Mouse (Mus musculus) forebrain, postnatal 0 days (tissue): ENCODE measurements around the gene Gm49318. TPM values are rescaled to one million over a fixed set of nuclear protein-coding genes. Genes with fewer than 3 reads are reported as not detected.

Source experiments
- ATAC-seq: fragments of 200-750 bp; cut with Nextera tagmentation; 2 replicates; pipeline ENCODE4 v1.8.0; 2017; ENCODE audit warnings: mild to moderate bottlenecking, moderate library complexity
- DNase-seq: peaks from one replicate; pipeline ENCODE4 v3.0.0-alpha.2; 2015
- H3K27ac ChIP-seq: fragments of 300-500 bp; sonication (generic); 2 replicates; pipeline ENCODE4 v1.5.1; 2014; ENCODE audit warnings: low read depth, mild to moderate bottlenecking, antibody characterized with exemption, low read length, moderate library complexity, mixed read lengths
- H3K27me3 ChIP-seq: fragments of 300-500 bp; sonication (generic); 2 replicates; pipeline ENCODE4 v1.6.1; 2014; ENCODE audit warnings: mild to moderate bottlenecking, low read length, mixed read lengths; ENCODE audit not compliant: insufficient read depth
- H3K36me3 ChIP-seq: fragments of 300-500 bp; sonication (generic); 2 replicates; pipeline ENCODE4 v1.6.1; 2014; ENCODE audit warnings: mild to moderate bottlenecking, moderate library complexity; ENCODE audit not compliant: insufficient read depth
- H3K4me1 ChIP-seq: fragments of 300-500 bp; sonication (generic); 2 replicates; pipeline ENCODE4 v1.6.1; 2014; ENCODE audit warnings: antibody characterized with exemption; ENCODE audit not compliant: insufficient read depth
- H3K4me2 ChIP-seq: fragments of 300-500 bp; sonication (generic); 2 replicates; pipeline ENCODE4 v1.6.1; 2014; ENCODE audit warnings: low read depth, mild to moderate bottlenecking, moderate library complexity
- H3K4me3 ChIP-seq: fragments of 300-500 bp; sonication (generic); 2 replicates; pipeline ENCODE4 v1.5.1; 2014; ENCODE audit warnings: low read depth, low read length, mixed read lengths
- H3K9ac ChIP-seq: fragments of 300-500 bp; sonication (generic); 2 replicates; pipeline ENCODE4 v1.6.1; 2014; ENCODE audit warnings: mild to moderate bottlenecking
- H3K9me3 ChIP-seq: fragments of 300-500 bp; sonication (generic); 2 replicates; pipeline ENCODE4 v1.6.1; 2016; ENCODE audit warnings: low read length
- CTCF ChIP-seq: sonication (generic); IDR thresholded peaks from 2 replicates; pipeline ENCODE4 v1.5.1; 2016; ENCODE audit warnings: antibody characterized with exemption, control low read depth, low read depth
- WGBS: fragments of 180-500 bp; shearing (Covaris S2); extraction: QIAGEN DNeasy Blood & Tissue Kit; methylation state at CpG from one replicate; pipeline ENCODE4 v1.1.7; 2014; 5-methylcytosine and 5-hydroxymethylcytosine counted together
- polyA plus RNA-seq: library from polyadenylated mRNA; unstranded; fragments of >200 nt; fragmentation: Nextera tagmentation; extraction: Ambion mirVana; gene quantifications from 2 replicates; pipeline ENCODE4 v1.2.1, GENCODE M21; 2015
- total RNA-seq: library from RNA; depleted of rRNA; stranded (reverse); fragments of >200 nt; gene quantifications from 2 replicates; pipeline ENCODE4 v1.2.3, GENCODE M21; 2014

Gm49318 gene
- total and polyA plus RNA-seq, 2 experiments from 2014 or later = not detected

DNA sequence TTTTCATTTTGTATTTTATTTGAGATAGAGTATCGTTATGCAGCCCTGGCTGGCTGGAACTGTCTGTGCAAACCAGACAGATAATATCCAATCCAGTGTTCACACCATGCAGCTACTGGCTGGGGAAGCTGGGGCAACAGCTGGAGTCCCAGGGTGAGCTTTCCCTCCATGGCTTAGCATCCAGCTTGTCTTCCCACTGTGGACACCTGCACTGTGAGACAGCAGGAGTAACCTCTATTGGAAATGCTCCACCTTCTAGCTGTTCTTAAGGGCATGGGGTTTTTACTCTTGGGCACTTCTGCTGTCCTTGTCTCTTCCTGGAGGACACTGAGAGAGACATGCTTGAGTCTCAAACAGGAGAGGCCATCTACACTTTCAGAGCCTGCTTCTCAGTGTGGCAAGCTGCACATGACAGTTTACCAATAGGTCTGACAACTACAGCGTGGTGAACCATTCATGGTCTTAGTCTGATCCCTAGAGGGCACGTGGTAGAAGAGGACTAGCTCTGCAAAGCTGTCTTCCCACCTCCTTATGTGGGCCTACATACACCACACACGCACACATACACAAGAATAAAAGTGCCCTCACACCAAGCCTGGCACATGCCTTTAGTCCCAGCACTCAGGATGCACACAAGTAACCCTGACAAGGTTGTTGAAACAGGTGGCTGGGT, 1.0 kb downstream of the Gm49318 start:
- H3K4me2 ChIP-seq = peak overlapping the region; percentile 59
- H3K27me3 ChIP-seq = no peaks in the 10 kb centered on the region
- no peak for TF ChIP-seq CTCF
- no peak; the same call in 1 of the 2 replicates for ATAC-seq
- H3K36me3 ChIP-seq = peaks cover 53% of the 10 kb centered on the region
- peak overlapping the region; percentile 79 for H3K4me3 ChIP-seq
- peak overlapping the region; percentile 88 for H3K9ac ChIP-seq
- no peaks in the 10 kb centered on the region for H3K9me3 ChIP-seq
- H3K4me1 ChIP-seq = 0 out of 2 replicates have a peak, but pooled peaks cover 4% of the 10 kb centered on the region
- 59% methylated on average over 4 of the region's 4 CpGs for WGBS
- H3K27ac ChIP-seq = peak overlapping the region; percentile 96
- no peak for DNase-seq

DNA sequence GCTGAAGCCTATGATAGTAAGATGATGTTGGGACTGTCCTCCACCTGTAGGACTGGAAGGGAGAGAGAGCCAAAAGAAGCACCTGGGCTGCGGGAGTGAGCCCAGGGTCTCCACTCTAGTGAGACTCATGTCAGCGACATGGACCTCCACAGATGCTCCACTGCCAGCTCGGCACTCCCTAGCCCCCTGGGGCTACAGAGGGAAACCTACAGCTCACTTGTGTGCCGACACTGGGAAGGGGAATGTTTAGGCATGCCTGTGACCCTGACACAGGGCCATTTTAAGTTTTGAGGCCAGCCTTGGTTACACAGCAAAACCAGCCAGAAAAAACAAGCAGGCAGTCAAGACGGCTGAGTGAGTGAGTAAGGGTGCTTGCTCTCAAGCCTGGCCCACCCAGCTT, 3.9 kb downstream of the Gm49318 start:
- DNase-seq (no peak), ATAC-seq (no peak)
- Histone ChIP-seq H3K36me3 (peaks cover 46% of the 10 kb centered on the region), H3K9me3 (no peaks in the 10 kb centered on the region), H3K4me1 (0 out of 2 replicates have a peak, but pooled peaks cover 4% of the 10 kb centered on the region), H3K27me3 (no peaks in the 10 kb centered on the region), H3K27ac (no peak overlapping the region), H3K9ac (no peak overlapping the region), H3K4me3 (no peak overlapping the region), H3K4me2 (no peak overlapping the region)
- WGBS = 77% methylated on average over 5 of the region's 5 CpGs
- no peak for TF ChIP-seq CTCF

DNA sequence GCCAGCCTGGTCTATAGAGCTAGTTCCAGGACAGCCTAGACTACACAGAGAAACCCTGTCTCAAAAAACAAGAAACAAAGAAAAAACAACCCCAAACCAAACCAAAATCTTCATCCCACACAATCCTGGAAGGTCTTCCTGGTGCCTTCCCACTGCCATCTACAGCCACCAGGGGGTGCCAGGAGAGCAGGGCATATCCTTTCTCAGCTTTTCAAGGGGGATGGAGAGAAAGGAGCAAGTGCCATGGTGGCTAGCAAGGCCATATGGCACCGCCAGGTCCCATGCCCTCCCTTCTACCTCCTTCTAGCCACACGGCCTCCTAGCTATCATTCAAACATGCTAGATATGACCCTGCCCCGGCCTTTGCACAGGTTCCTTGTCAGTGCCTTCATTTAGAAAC, 4.6 kb downstream of the Gm49318 start:
- Histone ChIP-seq H3K36me3 (peaks cover 51% of the 10 kb centered on the region), H3K9me3 (no peaks in the 10 kb centered on the region), H3K4me3 (no peak overlapping the region), H3K27ac (no peak overlapping the region), H3K4me2 (no peak overlapping the region), H3K4me1 (0 out of 2 replicates have a peak, but pooled peaks cover under 1% of the 10 kb centered on the region), H3K27me3 (no peaks in the 10 kb centered on the region), H3K9ac (no peak overlapping the region)
- ATAC-seq = no peak
- TF ChIP-seq CTCF = peak; percentile 77
- 70% methylated on average over 3 of the region's 3 CpGs for WGBS
- no peak for DNase-seq

DNA sequence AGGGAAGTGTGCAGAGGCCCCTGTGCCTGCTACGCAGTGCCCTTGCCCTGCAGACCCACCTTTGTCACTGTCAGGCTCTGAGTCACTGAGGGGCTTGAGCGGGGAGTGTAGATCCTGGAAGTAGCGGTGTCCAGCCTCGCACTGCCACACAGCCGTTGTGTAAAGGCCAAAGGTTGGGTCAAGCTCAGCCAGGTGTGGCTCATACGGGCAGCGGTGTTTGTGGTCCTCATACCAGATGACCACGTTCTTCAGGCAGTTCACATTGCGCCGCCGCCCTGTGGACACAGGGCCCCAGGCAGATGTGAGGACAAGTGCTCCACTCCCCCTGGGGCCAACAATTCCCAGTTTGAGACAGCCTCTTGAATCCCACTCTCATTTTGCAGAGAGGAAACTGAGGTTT, 5.4 kb downstream of the Gm49318 start:
- no peak overlapping the region for H3K4me3 ChIP-seq
- H3K36me3 ChIP-seq = peaks cover 57% of the 10 kb centered on the region
- no peak for TF ChIP-seq CTCF
- no peak for ATAC-seq
- 96% methylated on average over 11 of the region's 11 CpGs for whole genome bisulfite sequencing
- no peak for DNase-seq
- no peak overlapping the region for H3K27ac ChIP-seq
- no peak overlapping the region for H3K9ac ChIP-seq
- no peaks in the 10 kb centered on the region for H3K9me3 ChIP-seq
- no peak overlapping the region for H3K4me2 ChIP-seq
- H3K4me1 ChIP-seq = no peaks in the 10 kb centered on the region
- no peaks in the 10 kb centered on the region for H3K27me3 ChIP-seq

DNA sequence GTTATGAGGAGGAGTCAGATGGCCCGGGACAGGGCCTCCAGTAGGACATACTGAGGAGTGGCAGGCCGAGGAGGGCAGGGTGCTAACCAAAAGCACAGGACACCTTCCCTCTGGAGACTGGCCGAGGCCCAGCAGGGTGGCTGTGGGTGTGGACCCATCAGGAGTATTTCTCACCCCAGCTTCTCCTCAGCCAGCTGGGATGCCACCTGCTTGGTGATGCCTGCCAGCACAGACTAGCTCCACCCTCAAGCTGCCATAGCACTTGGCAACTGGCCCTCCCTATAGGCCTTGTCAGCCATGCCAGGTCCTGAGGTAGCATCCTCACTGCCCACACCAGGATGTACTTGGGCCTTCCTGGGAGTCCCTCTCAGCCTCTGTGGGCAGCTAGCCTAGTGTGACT, 6.7 kb downstream of the Gm49318 start:
- Histone ChIP-seq H3K36me3 (peaks cover 61% of the 10 kb centered on the region), H3K4me1 (no peaks in the 10 kb centered on the region), H3K4me2 (no peak overlapping the region), H3K4me3 (no peak overlapping the region), H3K9ac (no peak overlapping the region), H3K9me3 (no peaks in the 10 kb centered on the region), H3K27ac (no peak overlapping the region), H3K27me3 (no peaks in the 10 kb centered on the region)
- DNase-seq (no peak), ATAC-seq (no peak)
- WGBS = 69% methylated on average over 3 of the region's 3 CpGs
- TF ChIP-seq CTCF = no peak

DNA sequence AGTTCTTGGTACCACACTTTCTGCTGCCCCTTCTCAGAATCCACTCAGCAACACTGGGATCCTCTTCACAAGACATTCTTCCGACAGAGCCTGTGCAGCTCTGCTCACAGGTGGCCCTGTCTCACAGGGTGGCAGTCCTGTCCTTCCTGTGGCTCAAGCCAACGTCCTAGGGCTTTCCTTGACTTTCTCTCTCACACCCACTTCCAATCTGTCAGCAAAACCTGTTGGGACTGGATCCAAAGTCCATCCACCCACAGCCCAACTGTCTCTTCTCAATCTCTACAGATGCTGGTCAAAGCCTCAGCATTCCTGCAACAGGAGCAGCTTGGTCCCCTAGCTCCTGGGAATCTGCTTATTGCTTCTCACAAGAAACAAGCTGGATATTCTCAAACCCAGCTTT, 9.7 kb downstream of the Gm49318 start:
- 81% methylated on average over 2 of the region's 2 CpGs for WGBS
- no peak for DNase-seq
- no peak for ATAC-seq
- Histone ChIP-seq H3K9ac (no peak overlapping the region), H3K9me3 (no peaks in the 10 kb centered on the region), H3K4me1 (no peaks in the 10 kb centered on the region), H3K36me3 (peaks cover 68% of the 10 kb centered on the region), H3K4me3 (no peak overlapping the region), H3K4me2 (no peak overlapping the region), H3K27ac (no peak overlapping the region), H3K27me3 (no peaks in the 10 kb centered on the region)
- TF ChIP-seq CTCF = no peak

DNA sequence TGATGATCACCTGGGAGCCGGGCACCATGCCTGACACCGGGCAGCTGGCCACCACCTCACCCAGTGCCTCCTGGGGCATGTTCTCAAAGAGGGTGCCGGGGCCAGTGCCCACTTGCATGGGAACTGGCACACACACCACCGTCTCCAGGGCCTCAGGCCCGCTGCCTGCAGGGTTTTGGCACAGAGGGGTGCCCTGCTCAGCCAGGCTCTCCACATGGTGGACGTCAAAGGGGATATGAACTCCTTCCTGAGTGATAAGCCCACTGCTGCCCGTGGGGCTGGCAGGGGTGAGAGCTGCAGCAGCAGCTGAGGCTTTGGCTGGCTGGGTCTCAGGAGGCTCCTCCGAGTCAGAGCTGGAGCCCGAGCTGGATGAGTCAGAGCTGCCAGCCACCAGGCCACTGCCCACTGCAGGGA, 13.0 kb downstream of the Gm49318 start:
- DNase-seq (no peak), ATAC-seq (0 out of 2 replicates have a peak, but pooled peaks have one; percentile 4)
- H3K27ac ChIP-seq = no peak overlapping the region
- no peak overlapping the region for H3K4me3 ChIP-seq
- H3K4me2 ChIP-seq = no peak overlapping the region
- no peak overlapping the region for H3K9ac ChIP-seq
- H3K9me3 ChIP-seq = no peaks in the 10 kb centered on the region
- no peak for TF ChIP-seq CTCF
- H3K36me3 ChIP-seq = peaks cover 39% of the 10 kb centered on the region
- WGBS = 79% methylated on average over 9 of the region's 9 CpGs
- peaks cover 6% of the 10 kb centered on the region; the same call in 1 of the 2 replicates for H3K4me1 ChIP-seq
- H3K27me3 ChIP-seq = no peaks in the 10 kb centered on the region
